Mouse (Mus musculus) testis, postnatal 10 days (tissue): ENCODE measurements around the gene Orai2.
"Not testable (repeated sequence)": the region's sequence is repeated elsewhere in the genome, so short reads cannot be mapped to it uniquely, and the experiment has no call there.

Source experiments
- DNase-seq: peaks from one replicate; pipeline ENCODE4 v3.0.0; 2021; ENCODE audit warnings: low spot score

Gene Orai2

GRCm38 (mm10) chr5:136137658-136138274 lies 32.7 kb downstream of the Orai2 start:
- peak; percentile 79 for DNase-seq

- DNase-seq: no peak
These were observed 34.1 kb downstream of the Orai2 start for GRCm38 (mm10) chr5:136136292-136136990.

DNA sequence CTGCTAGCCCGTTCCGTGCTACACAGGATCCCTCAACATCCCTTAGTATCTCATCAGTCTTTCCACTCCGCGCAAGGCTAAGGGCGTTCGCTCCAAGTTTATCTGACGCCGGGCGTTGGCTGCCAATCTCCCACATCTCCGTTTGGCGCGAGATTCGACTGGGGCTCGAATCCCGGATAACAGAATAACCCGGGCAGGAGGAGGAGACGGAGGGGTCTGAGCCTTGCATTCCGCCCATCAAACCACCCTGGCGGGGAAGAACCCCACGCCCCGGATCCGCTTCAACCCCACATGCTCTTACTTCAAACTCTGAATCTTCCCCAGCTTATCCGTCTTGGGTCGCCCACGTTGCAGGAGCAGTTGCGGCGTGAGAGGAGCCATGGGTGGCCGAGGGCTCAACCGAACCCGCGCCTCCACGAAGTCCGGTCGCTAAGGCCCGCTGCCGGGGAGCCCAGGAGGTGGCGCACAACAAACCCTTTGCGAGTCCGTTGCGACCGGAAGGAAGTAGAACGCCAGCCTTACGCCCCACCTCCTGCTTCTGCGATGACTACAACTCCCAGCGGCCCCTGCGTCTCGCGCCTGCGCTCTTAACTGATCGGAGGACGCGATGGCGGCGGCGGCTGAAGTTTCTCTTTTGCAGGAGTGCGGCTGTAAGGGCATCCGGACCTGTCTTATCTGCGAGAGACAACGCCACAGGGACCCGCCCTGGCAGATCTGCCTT lies 34.8 kb downstream of the Orai2 start, which contains the start of the genes Lrwd1 and Alkbh4:
Lrwd1 (minus strand) TSS at position 504 of the 721 bp plus-strand sequence.
Alkbh4 (plus strand) TSS at position 576 of the 721 bp plus-strand sequence.
- DNase-seq: peak; percentile 97

DNA sequence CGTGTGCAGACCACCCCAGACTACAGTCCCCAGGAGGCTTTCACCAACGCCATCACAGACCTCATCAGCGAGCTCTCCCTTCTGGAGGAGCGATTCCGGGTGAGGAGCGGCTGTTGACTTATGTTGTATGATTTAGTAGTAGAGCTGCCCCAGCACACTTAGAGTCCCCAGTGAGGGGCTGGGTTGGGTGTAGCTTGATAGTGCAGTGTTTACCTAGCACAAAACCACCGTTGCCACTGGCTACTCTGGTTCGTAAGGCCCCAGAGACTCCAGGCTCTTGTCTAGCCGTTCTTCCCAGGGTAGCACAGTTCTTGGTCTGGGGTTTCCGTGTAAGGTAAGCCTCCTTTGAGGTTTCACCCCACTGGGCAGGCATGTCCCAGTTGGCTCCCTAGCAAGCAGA lies 48.3 kb downstream of the Orai2 start:
- DNase-seq: no peak

DNA sequence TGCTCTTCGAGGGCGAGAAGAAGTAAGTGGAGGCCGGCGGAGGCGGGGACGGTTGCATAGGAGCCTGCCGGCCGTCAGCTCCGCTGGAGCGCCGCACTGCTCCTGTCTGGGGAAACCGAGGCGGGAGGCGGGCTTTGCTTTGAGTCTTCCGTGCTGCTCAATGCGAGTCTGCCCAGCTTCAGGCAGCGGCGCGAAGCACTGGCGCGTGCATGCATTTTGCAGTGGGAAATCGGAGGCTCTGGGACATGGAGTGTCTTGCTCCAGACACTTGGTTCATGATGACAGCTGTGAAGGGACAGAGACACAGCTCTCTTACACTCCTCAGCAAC lies 53.8 kb downstream of the Orai2 start:
- no peak for DNase-seq

DNA sequence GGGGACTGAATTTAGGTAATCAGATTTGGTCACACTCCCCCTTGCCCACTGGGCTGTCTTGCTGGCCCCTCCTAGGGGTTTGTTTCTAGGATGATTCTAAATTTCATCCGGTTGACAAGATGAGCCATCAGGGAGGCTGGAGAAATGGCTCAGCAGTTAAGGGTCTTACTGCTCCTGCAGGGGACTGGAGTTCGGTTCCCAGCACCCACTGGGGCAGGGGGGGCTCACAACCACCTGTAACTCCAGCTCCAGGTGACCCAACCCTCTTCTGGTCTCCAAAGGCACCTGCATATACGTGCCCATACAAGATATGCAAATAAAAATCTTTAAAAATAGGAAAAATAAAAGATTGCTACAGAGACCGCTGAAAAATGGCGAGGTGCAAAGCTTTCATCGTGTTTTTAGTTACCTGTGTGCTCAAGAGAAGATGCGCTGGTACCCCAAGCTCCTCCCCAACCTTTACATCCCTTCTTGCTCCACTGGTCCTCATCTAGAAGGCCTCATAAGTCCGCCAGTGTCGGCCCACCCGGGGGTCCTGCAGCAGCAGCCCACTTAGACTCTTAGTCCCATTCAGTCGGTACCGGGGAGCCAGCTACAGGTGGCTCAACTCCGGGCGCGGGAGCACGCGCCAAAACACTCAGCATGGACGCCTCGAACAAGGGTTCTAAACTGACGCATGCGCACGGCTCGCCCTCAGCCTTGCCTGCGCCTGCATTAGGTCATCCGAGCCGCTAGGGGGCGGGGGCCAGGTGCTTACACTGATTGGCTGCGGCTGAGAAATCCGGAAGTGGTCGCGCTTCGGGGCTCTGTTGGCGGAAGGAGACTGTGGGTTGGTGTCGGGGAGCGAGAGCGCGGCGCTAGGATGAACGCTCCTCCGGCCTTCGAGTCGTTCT lies 54.4 kb downstream of the Orai2 start, which contains the start of gene Polr2j:
Polr2j (plus strand) TSS at position 741 of the 893 bp plus-strand sequence.
- DNase-seq: peak; percentile 97

- DNase-seq: not testable (repeated sequence)
These were observed 57.0 kb downstream of the Orai2 start for GRCm38 (mm10) chr5:136113546-136113945.

DNA sequence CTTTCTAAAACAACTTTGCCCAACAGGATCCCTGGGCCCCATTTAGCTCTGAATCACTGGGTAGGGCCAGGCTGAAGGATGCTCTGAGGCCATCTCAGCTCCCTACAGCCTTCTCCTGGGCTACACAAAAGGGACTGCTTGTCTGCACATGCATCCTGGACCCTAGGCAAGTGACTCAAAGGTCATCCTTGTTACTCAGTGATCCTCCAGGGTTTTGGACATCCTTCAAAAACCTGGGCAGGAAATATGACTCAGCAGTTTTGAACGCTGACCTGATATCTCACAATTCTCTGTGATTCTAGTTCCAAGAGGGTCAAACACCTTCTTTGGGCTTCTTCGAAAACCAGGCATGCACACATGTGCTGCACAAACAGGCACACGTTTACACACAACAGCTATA lies 61.5 kb downstream of the Orai2 start:
- DNase-seq: no peak

GRCm38 (mm10) chr5:136108486-136108885 lies 62.0 kb downstream of the Orai2 start:
- DNase-seq: no peak

GRCm38 (mm10) chr5:136104511-136104910 lies 66.0 kb downstream of the Orai2 start:
- peak; percentile 85 for DNase-seq

- peak; percentile 81 for DNase-seq
These were observed 68.3 kb downstream of the Orai2 start for GRCm38 (mm10) chr5:136102099-136102820.

GRCm38 (mm10) chr5:136098536-136098935 lies 72.0 kb downstream of the Orai2 start:
- DNase-seq: no peak
